Mouse (Mus musculus) stomach, postnatal 0 days (tissue): ENCODE measurements at regions not wholly inside any gene's neighbourhood (a gene's known extent, or its start where the extent isn't known, plus 50 kb on each side); places are given as distances from the start of the nearest gene placed in this dataset.

Experiments
- ATAC-seq: fragments of 200-750 bp; cut with Nextera tagmentation; 2 replicates; pipeline ENCODE4 v1.8.0; 2017; ENCODE audit not compliant: low FRiP score, low TSS enrichment
- DNase-seq: peaks from one replicate; pipeline ENCODE4 v3.0.0-alpha.2; 2016; ENCODE audit warnings: low spot score
- H3K27ac ChIP-seq: fragments of 300-500 bp; sonication (generic); replicated peaks from 2 replicates; pipeline ENCODE4 v1.5.1; 2014; ENCODE audit warnings: mild to moderate bottlenecking, control low read depth
- H3K27me3 ChIP-seq: fragments of 300-500 bp; sonication (generic); 2 replicates; pipeline ENCODE4 v1.6.1; 2014; ENCODE audit warnings: low read length; ENCODE audit not compliant: control insufficient read depth, insufficient read depth
- H3K36me3 ChIP-seq: fragments of 300-500 bp; sonication (generic); 2 replicates; pipeline ENCODE4 v1.6.1; 2014; ENCODE audit warnings: low read length, mixed read lengths; ENCODE audit not compliant: control insufficient read depth, insufficient read depth
- H3K4me1 ChIP-seq: fragments of 300-500 bp; sonication (generic); replicated peaks from 2 replicates; pipeline ENCODE4 v1.6.1; 2014; ENCODE audit warnings: antibody characterized with exemption; ENCODE audit not compliant: control insufficient read depth, insufficient read depth
- H3K4me2 ChIP-seq: fragments of 300-500 bp; sonication (generic); replicated peaks from 2 replicates; pipeline ENCODE4 v1.6.1; 2014; ENCODE audit warnings: low read depth, mild to moderate bottlenecking, control low read depth, moderate library complexity
- H3K4me3 ChIP-seq: fragments of 300-500 bp; sonication (generic); 2 replicates; pipeline ENCODE4 v1.5.1; 2014; ENCODE audit warnings: low read depth, low read length, control low read depth
- H3K9ac ChIP-seq: fragments of 300-500 bp; sonication (generic); 2 replicates; pipeline ENCODE4 v1.6.1; 2014; ENCODE audit warnings: mild to moderate bottlenecking, low read length, control low read depth, mixed read lengths
- H3K9me3 ChIP-seq: fragments of 300-500 bp; sonication (generic); 2 replicates; pipeline ENCODE4 v1.6.1; 2016; ENCODE audit warnings: low read length; ENCODE audit not compliant: control insufficient read depth
- CTCF ChIP-seq: IDR thresholded peaks from 2 replicates; pipeline ENCODE4 v1.5.1; 2016; ENCODE audit warnings: antibody characterized with exemption, low read depth, mild to moderate bottlenecking, moderate library complexity
- EP300 ChIP-seq: optimal IDR thresholded peaks from 2 replicates; pipeline ENCODE3; 2016; ENCODE audit warnings: antibody characterized with exemption
- WGBS: fragments of 180-500 bp; shearing (Covaris S2); extraction: QIAGEN DNeasy Blood & Tissue Kit; methylation state at CpG from one replicate; pipeline ENCODE4 v1.1.7; 2014; 5-methylcytosine and 5-hydroxymethylcytosine counted together

- Histone ChIP-seq H3K36me3 (no peaks in the 10 kb centered on the region), H3K9me3 (no peaks in the 10 kb centered on the region), H3K4me2 (no peak overlapping the region), H3K27me3 (no peaks in the 10 kb centered on the region), H3K27ac (no peak overlapping the region), H3K9ac (no peak overlapping the region), H3K4me1 (no peaks in the 10 kb centered on the region), H3K4me3 (no peak overlapping the region)
- 76% methylated on average over 8 of the region's 8 CpGs for WGBS
- DNase-seq (no peak), ATAC-seq (no peak)
- TF ChIP-seq CTCF (no peak), EP300 (no peak)
Measured at GRCm38 (mm10) chr9:74384206-74384896, 274.2 kb downstream of the Wdr72 start.

DNA sequence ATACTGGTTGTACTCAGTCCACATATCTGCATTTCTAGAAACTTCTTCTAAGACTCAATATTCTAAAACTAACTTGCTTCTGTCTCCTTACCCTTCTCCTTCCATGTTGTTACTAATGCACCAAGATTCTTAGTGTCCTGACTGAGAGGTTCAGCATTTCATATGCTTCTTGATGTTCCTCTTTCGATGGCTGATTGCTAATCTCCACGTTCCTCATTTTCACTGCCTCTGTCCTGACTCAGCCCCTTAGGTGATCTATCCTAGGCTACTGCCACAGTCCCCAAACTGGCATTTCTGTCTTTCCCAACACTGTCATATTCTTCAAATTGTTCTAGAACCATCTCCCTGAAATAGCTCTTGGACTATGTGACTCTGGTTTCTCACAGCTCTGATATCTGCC lies 315.4 kb downstream of the Wdr72 start:
- Histone ChIP-seq H3K9me3 (no peaks in the 10 kb centered on the region), H3K4me1 (no peaks in the 10 kb centered on the region), H3K27ac (no peak overlapping the region), H3K4me3 (no peak overlapping the region), H3K27me3 (no peaks in the 10 kb centered on the region), H3K4me2 (no peak overlapping the region), H3K9ac (no peak overlapping the region), H3K36me3 (no peaks in the 10 kb centered on the region)
- 82% methylated on average over 2 of the region's 2 CpGs for WGBS
- DNase-seq (no peak), ATAC-seq (no peak)
- TF ChIP-seq EP300 (no peak), CTCF (no peak)

GRCm38 (mm10) chr9:74449981-74450380 lies 339.8 kb downstream of the Wdr72 start:
- DNase-seq = no peak
- no peak overlapping the region for H3K27ac ChIP-seq
- no peaks in the 10 kb centered on the region for H3K4me1 ChIP-seq
- ATAC-seq = no peak
- no peaks in the 10 kb centered on the region for H3K9me3 ChIP-seq
- H3K4me3 ChIP-seq = no peak overlapping the region
- no peak for TF ChIP-seq CTCF
- no peaks in the 10 kb centered on the region for H3K36me3 ChIP-seq
- H3K4me2 ChIP-seq = no peak overlapping the region
- H3K27me3 ChIP-seq = no peaks in the 10 kb centered on the region
- no peak overlapping the region for H3K9ac ChIP-seq
- WGBS = 67% methylated on average over 5 of the region's 5 CpGs

DNA sequence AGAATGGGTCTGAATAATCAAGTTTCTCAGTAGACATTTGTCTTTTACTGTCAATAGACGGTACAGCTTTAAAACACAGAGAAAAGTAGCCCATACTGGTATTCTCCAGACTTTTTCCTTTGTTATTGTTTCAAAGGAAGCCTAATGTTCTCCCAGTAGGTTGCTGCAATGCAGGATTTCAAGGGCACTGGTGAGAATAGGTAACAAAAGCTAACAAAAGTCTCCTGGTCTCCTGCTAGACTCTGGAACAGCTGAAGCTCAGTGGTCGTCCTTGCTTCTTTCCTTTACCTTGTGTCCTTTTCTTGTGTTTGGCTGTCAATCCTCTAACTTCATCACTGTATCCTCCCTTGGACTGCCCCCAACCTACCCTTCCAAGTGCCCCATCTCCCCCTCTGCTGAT lies 350.9 kb downstream of the Wdr72 start:
- H3K4me3 ChIP-seq = no peak overlapping the region
- DNase-seq (no peak), ATAC-seq (no peak)
- no peak overlapping the region for H3K27ac ChIP-seq
- no peaks in the 10 kb centered on the region for H3K9me3 ChIP-seq
- H3K27me3 ChIP-seq = no peaks in the 10 kb centered on the region
- no peaks in the 10 kb centered on the region for H3K4me1 ChIP-seq
- 55% methylated on average over 2 of the region's 2 CpGs for WGBS
- TF ChIP-seq EP300 (no peak), CTCF (no peak)
- no peak overlapping the region for H3K9ac ChIP-seq
- no peak overlapping the region for H3K4me2 ChIP-seq
- no peaks in the 10 kb centered on the region for H3K36me3 ChIP-seq

GRCm38 (mm10) chr9:74476830-74477229 lies 366.7 kb downstream of the Wdr72 start:
- Histone ChIP-seq H3K4me1 (no peaks in the 10 kb centered on the region), H3K4me3 (no peak overlapping the region), H3K4me2 (no peak overlapping the region), H3K27me3 (no peaks in the 10 kb centered on the region), H3K9me3 (no peaks in the 10 kb centered on the region), H3K27ac (no peak overlapping the region), H3K9ac (no peak overlapping the region), H3K36me3 (no peaks in the 10 kb centered on the region)
- no peak for DNase-seq
- ATAC-seq = no peak
- 27% methylated on average over 2 of the region's 2 CpGs for WGBS
- TF ChIP-seq EP300 = no peak
- no peak for TF ChIP-seq CTCF

DNA sequence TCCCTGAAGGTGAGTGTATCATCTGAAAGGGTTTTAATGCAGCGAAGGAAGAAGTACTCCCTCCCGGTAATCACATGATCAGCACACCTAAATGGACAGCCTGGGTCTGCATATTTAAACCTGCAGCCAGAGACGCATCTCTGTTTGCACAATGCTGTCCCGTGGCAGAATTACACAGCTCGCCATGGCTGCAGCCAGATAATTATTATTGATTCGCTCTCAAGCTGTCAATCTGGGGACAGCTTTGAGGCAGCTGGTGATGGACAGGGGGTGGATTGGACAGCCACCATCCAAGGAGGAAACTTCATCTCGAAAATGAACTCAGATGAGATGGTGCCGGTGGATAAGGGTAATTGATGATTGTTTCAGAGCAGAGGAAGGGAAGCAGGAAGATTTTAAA lies 369.1 kb downstream of the Wdr72 start:
- no peak overlapping the region for H3K4me2 ChIP-seq
- H3K4me3 ChIP-seq = no peak overlapping the region
- H3K36me3 ChIP-seq = no peaks in the 10 kb centered on the region
- no peaks in the 10 kb centered on the region for H3K4me1 ChIP-seq
- no peak overlapping the region for H3K9ac ChIP-seq
- no peak for DNase-seq
- TF ChIP-seq EP300 (no peak), CTCF (no peak)
- whole genome bisulfite sequencing = 35% methylated on average over 8 of the region's 8 CpGs
- H3K27me3 ChIP-seq = no peaks in the 10 kb centered on the region
- no peak overlapping the region for H3K27ac ChIP-seq
- ATAC-seq = no peak
- H3K9me3 ChIP-seq = no peaks in the 10 kb centered on the region
